Mouse (Mus musculus): ENCODE data around the gene Cobll1.

GRCm38 (mm10) chr2:65237610-65238170 lies 1.5 kb downstream of the Cobll1 start:
- TF ChIP-seq CTCF (IDR thresholded peaks at IDR 0.05; ENCODE audit: borderline replicate concordance, insufficient read depth, low read depth, low read length) = no peak
- no peak for TF ChIP-seq POLR2A (IDR thresholded peaks at IDR 0.05; ENCODE audit: borderline replicate concordance, insufficient read depth, low read length)
